24 mouse cellular contexts compared by ENCODE assay signal in genomic region chr13:27660747-27661146, GRCm38 (mm10). TPM values are rescaled to one million over a fixed set of nuclear protein-coding genes. Genes with fewer than 3 reads are reported as not detected.
"Had no signal": no experiment of that assay in that cellular context is flagged by ENCODE, and none has a peak within 500 bp of the region (broad histone marks: within the 10 kb centered on the region; RNA-seq: fewer than 3 reads in every experiment).

No protein-coding gene starts in this region.

- H3K9ac ChIP-seq: liver, postnatal 0 days; midbrain, embryonic 13.5 days; midbrain, embryonic 15.5 days; neural tube, embryonic 12.5 days; stomach, embryonic 15.5 days had no signal

- ATAC-seq: liver, postnatal 0 days; midbrain, embryonic 13.5 days; midbrain, embryonic 15.5 days had no signal

- H3K4me3 ChIP-seq: megakaryocyte, embryonic 14.5 days; midbrain, embryonic 13.5 days; midbrain, embryonic 15.5 days; neural tube, embryonic 12.5 days; stomach, embryonic 15.5 days had no signal

- H3K36me3 ChIP-seq: midbrain, embryonic 13.5 days; midbrain, embryonic 15.5 days; neural tube, embryonic 12.5 days; stomach, embryonic 15.5 days had no signal

- H3K27me3 ChIP-seq: megakaryocyte, embryonic 14.5 days; midbrain, embryonic 13.5 days; midbrain, embryonic 15.5 days; neural tube, embryonic 12.5 days; stomach, embryonic 15.5 days had no signal

- H3K4me2 ChIP-seq: midbrain, embryonic 11.5 days; midbrain, embryonic 13.5 days; midbrain, embryonic 15.5 days; neural tube, embryonic 12.5 days; stomach, embryonic 15.5 days had no signal

- DNase-seq: liver, postnatal 0 days; lung, adult 2 months; lung, postnatal 14 days; right cerebral cortex, postnatal 14 days; thymus, adult 2 months; thymus, postnatal 25 days; thymus, postnatal 4 days had no signal

- H3K4me1 ChIP-seq: megakaryocyte, embryonic 14.5 days; midbrain, embryonic 13.5 days; midbrain, embryonic 15.5 days; neural tube, embryonic 12.5 days; stomach, embryonic 15.5 days had no signal

- H3K9me3 ChIP-seq: megakaryocyte, embryonic 14.5 days; midbrain, embryonic 13.5 days; midbrain, embryonic 15.5 days; neural tube, embryonic 12.5 days; stomach, embryonic 15.5 days had no signal

- H3K27ac ChIP-seq: macrophage; midbrain, embryonic 13.5 days; midbrain, embryonic 15.5 days; neural tube, embryonic 12.5 days; stomach, embryonic 15.5 days; stomach, postnatal 0 days had no signal

RNA-seq across cellular contexts. Expression of gene Prl7a2, which starts 7.1 kb away (rescaled TPM):
- total RNA-seq: megakaryocyte progenitor cell, adult 5-6 weeks; midbrain, postnatal 0 days; monocyte, adult 5-6 weeks; neutrophil, adult 5-6 weeks had no signal
- polyA plus RNA-seq: liver, postnatal 0 days; lung, adult 2 months; lung, embryonic 16.5 days; macrophage; midbrain, embryonic 11.5 days; midbrain, embryonic 13.5 days; midbrain, embryonic 15.5 days; midbrain, postnatal 0 days; neural tube, embryonic 12.5 days; neural tube, embryonic 14.5 days; spleen, adult 2 months; stomach, embryonic 15.5 days; stomach, postnatal 0 days; testis, adult 2 months; thymus, adult 2 months had no signal

RNA-seq across cellular contexts. Expression of gene Prl7a1, which starts 18.5 kb away (rescaled TPM):
- total RNA-seq: megakaryocyte progenitor cell, adult 5-6 weeks; midbrain, postnatal 0 days; monocyte, adult 5-6 weeks; neutrophil, adult 5-6 weeks had no signal
- polyA plus RNA-seq: liver, postnatal 0 days; lung, adult 2 months; lung, embryonic 16.5 days; macrophage; midbrain, embryonic 11.5 days; midbrain, embryonic 13.5 days; midbrain, embryonic 15.5 days; midbrain, postnatal 0 days; neural tube, embryonic 12.5 days; neural tube, embryonic 14.5 days; spleen, adult 2 months; stomach, embryonic 15.5 days; stomach, postnatal 0 days; testis, adult 2 months; thymus, adult 2 months; urinary bladder, adult 2 months had no signal

RNA-seq across cellular contexts. Expression of gene Prl7b1, which starts 50.4 kb away (rescaled TPM):
- total RNA-seq: megakaryocyte progenitor cell, adult 5-6 weeks; midbrain, postnatal 0 days; monocyte, adult 5-6 weeks; neutrophil, adult 5-6 weeks had no signal
- polyA plus RNA-seq: liver, postnatal 0 days; lung, adult 2 months; lung, embryonic 16.5 days; macrophage; midbrain, embryonic 11.5 days; midbrain, embryonic 13.5 days; midbrain, embryonic 15.5 days; midbrain, postnatal 0 days; neural tube, embryonic 12.5 days; neural tube, embryonic 14.5 days; spleen, adult 2 months; stomach, embryonic 15.5 days; stomach, postnatal 0 days; testis, adult 2 months; thymus, adult 2 months; urinary bladder, adult 2 months had no signal

RNA-seq across cellular contexts. Expression of gene Prl7d1, which starts 55.8 kb away (rescaled TPM):
- total RNA-seq: megakaryocyte progenitor cell, adult 5-6 weeks; midbrain, postnatal 0 days; monocyte, adult 5-6 weeks; neutrophil, adult 5-6 weeks had no signal
- polyA plus RNA-seq: liver, postnatal 0 days; lung, adult 2 months; lung, embryonic 16.5 days; macrophage; midbrain, embryonic 11.5 days; midbrain, embryonic 13.5 days; midbrain, embryonic 15.5 days; midbrain, postnatal 0 days; neural tube, embryonic 12.5 days; neural tube, embryonic 14.5 days; spleen, adult 2 months; stomach, embryonic 15.5 days; stomach, postnatal 0 days; testis, adult 2 months; thymus, adult 2 months; urinary bladder, adult 2 months had no signal
